Mouse (Mus musculus): ENCODE data around the gene Gtf2f2. TPM values are rescaled to one million over a fixed set of nuclear protein-coding genes. Genes with fewer than 3 reads are reported as not detected.
"Not testable (repeated sequence)": the region's sequence is repeated elsewhere in the genome, so short reads cannot be mapped to it uniquely, and the experiment has no call there.

Gene Gtf2f2
- total RNA-seq, 2 experiments from 2014 or later, result 22.5 to 23.0 TPM

DNA sequence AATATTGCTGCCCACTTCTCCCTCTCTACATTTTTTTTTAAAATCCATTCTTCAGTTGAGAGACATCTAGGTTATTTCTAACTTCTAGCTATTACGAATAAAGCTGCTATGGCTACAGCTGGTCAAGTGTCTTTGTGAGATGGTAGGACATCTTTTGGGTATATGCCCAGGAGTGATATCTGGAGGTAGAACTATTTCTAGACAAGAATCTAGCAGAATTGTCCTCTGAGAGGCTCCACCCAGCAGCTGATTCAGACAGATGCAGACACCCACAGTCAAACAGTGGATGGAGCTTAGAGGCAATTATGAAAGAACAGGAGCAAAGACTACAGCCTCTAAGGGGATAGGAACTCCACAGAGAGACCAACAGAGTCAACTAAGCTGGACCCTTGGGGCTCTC is 69.2 kb downstream of the Gtf2f2 start:
- intact Hi-C loops (cut with DNase I), result no loop called here
- no peak for DNase-seq (ENCODE audit: extremely low spot score in 1 of 2, low spot score in 2 of 2)

DNA sequence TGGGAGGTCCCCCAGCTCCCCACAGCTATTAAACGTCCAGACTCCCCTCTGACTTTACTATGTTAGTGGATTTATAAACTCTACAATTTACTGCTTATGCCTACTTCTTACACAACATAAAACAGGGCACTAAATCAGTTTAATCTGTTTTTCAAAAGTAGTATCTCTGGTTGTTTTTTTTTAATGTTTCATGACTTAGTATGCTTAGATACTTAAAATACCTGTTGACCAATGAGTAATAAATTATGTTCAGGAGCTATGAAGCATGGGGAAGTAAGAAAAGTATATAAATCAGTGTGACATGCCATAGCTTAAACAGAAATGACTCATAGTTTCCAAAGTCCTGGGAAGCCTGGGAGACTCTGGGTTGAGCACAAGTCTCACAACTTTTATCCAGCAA is 73.0 kb downstream of the Gtf2f2 start:
- DNase-seq (ENCODE audit: extremely low spot score in 1 of 2, low spot score in 2 of 2), result no peak
- intact Hi-C loops (cut with DNase I), result no loop called here

DNA sequence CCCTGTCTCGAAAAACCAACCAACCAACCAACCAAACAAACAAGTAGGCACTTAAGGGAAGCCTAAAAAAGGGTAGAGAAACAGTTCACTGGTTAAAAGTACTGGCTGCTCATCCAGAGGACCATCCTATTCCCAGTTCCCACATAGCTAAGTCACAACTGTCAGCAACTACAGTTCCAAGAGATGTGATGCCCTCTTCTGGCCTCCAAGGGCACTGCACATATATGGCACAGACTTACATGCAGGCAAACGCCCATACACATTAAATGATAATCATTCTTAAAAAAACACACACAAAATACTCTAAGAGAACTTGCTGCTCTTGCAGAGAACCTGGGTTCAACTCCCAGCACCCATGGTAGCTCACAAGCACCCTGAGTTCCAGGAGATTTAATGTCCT is 76.3 kb downstream of the Gtf2f2 start:
- DNase-seq (ENCODE audit: extremely low spot score in 1 of 2, low spot score in 2 of 2), result no peak
- intact Hi-C loops (cut with DNase I), result no loop called here

DNA sequence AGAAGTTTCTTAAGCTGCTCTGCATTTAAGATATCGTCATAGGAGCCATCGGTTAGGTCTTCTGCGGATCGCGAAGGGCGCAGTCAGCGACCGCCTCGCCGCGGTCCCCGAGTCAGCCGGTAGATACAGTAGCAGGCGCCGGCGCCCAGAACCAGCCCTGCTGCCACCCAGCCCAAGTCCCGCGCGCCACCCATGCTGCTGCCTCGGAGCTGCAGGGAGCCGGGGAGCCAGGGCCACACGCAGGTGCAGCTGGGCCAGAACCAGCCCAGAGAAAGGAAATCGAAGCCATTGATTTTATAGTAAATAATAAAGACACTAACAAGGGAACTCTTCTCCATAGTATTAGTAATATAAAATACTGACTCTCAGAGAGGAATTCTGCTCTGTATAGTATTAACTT is 79.4 kb downstream of the Gtf2f2 start:
- intact Hi-C loops (cut with DNase I), result no loop called here
- DNase-seq (ENCODE audit: extremely low spot score in 1 of 2, low spot score in 2 of 2), result no peak

DNA sequence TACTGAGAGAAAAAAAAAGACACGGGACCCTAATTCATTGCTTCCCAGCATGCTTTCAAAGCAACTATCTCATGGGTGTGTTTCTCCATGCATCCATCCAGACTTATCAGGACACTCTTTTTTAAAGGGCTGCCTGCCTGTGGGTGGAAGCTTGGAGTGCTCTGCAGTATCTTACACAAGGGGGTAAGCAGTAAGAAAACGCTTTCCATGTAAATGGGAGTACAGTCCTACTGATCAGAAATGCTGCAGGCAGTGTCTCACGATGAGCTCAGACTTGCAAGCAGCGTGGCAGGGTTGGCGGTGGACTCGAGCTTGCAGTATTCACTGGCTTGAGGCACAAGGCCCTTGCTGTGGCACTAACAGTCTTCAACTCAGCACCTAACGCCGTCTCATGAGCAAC is 81.0 kb downstream of the Gtf2f2 start:
- DNase-seq (ENCODE audit: extremely low spot score in 1 of 2, low spot score in 2 of 2); intact Hi-C loops (cut with DNase I): not testable (repeated sequence)

DNA sequence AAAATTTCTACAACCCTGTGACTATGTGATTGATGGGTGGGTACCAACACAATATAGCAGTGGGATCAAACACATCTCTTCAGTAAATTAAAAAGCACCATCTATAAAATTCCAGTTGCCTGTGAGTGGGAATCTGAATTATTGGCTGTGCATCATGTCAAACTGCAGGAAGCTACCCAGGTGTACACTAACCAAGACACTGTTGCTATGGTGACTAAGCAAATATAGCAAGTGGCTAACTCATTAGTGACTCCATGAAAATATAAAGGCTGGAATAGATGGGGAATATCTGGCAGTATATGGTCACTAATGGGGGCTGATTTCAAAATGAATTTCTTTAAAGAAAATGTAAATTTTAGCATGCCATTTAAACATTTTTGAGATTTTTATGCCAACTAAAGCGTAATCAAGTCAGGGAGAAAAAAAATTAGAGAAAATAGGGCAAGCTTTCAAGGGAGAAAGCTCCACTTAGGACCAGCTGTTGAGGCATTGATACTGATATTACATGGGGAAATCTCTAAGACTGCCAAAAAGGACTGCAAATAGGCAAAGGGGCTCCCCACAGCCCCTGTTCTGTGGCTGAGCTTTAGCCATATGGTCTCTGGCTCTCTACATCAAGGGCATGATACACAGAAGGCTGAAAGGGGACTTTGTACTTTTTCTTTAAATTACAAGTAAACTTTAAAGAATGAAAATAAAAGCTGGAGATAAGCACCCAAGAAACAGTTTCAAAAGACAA is 87.2 kb downstream of the Gtf2f2 start:
- no peak for DNase-seq (ENCODE audit: extremely low spot score in 1 of 2, low spot score in 2 of 2)
- intact Hi-C loops (cut with DNase I), result no loop called here

DNA sequence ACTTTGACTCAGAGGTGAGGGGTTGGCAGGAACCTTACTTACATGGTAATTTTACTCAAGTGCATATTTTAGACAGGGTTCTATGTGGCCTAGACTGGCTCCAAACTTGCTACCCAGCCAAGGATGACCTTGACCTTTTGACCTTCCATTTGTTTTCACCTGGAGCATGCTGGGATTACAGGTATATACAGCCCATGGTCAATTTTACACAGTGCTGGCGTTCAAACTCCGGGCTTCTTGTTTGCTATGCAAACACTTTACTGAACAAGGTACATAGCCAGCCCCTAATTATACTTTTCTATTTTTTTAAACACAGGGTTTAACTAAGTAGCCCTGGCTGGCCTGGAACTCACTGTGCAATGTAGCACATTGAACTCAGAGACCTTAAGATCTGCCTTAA is 98.0 kb downstream of the Gtf2f2 start:
- no peak for DNase-seq (ENCODE audit: extremely low spot score in 1 of 2, low spot score in 2 of 2)
- intact Hi-C loops (cut with DNase I), result no loop called here

DNA sequence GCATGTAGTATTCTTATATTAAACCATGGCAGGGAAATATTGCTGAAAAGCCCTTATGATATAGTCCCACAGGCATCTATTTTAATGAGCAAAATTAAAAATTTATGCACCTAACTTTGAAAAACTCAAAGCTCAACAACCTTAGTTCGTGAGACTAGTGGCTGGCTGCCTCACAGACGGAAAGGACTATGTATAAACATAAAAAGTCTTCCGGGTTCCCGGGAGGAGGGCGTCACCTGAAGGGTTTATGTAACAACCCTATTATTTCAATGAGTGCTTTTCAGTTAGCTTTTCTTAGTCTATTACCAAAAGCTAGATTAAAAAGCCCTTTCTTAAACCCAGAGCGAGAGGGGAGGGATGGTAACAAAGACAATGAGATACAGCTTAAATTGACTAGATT is 98.7 kb downstream of the Gtf2f2 start:
- intact Hi-C loops (cut with DNase I), result no loop called here
- DNase-seq (ENCODE audit: extremely low spot score in 1 of 2, low spot score in 2 of 2), result peak in 1 of 2 experiments; percentile 28

DNA sequence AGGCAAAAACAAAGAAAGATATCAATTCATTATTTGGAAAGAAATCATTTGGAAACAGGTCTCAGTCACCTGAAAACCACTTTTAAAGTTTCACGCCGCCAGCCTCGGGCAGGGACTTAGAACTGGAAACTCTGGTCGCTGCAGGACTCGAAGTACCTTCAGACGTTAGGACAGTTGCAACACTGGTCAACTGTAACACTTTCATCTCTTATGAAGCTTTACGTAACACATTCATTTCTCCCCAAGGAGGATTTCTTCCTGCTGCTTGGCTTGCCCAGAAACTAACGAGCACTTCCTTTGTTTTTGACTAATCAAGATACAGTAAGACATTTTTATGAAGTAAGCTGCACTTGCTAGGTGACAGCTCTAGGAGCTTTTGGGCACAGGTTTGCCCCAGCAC is 103.7 kb downstream of the Gtf2f2 start:
- no peak for DNase-seq (ENCODE audit: extremely low spot score in 1 of 2, low spot score in 2 of 2)
- intact Hi-C loops (cut with DNase I), result no loop called here

DNA sequence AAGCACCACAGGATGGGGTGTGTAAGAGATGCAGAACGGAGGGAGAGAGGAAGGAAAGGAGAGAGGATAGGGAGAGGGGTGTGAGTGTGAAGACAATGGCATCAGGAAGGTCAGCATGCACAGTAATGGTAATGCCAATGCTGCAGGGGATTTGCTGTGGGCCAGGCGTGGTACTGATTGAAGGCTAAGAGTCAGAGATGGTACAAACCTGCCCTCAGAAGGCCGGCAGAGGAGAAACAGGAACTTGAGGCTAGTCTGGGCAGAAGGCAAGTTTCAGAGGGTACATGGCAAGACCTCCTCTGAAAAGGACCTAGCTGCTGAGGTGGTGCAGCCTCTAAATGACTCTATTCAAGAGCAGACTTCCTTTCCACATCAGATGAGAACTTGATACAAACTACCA is 105.7 kb downstream of the Gtf2f2 start:
- DNase-seq (ENCODE audit: extremely low spot score in 1 of 2, low spot score in 2 of 2), result no peak
- intact Hi-C loops (cut with DNase I), result loop anchor here (5.0 kb wide), 1 partner anchor 57 kb away; no protein-coding TSS in a partner anchor

DNA sequence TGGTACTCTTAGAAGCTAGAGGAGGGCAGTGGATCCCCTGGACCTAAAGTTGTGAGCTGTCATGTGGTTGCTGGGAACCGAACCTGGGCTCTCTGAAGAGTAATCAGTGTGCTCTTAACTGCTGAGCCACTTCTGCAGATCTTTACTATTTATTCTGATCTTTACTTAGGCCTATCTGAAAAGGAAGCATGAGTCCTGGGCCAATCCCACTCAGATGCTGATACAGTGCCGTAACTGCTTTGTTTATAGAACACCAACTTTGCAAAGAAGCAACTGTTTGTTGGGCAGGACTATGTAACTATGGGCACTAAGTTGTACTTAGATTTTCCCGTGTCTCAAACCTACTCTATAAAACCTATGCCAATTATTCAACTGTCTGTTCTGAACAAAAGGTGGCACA is 107.5 kb downstream of the Gtf2f2 start:
- intact Hi-C loops (cut with DNase I), result loop anchor here (5.0 kb wide), 1 partner anchor 59 kb away; no protein-coding TSS in a partner anchor

DNA sequence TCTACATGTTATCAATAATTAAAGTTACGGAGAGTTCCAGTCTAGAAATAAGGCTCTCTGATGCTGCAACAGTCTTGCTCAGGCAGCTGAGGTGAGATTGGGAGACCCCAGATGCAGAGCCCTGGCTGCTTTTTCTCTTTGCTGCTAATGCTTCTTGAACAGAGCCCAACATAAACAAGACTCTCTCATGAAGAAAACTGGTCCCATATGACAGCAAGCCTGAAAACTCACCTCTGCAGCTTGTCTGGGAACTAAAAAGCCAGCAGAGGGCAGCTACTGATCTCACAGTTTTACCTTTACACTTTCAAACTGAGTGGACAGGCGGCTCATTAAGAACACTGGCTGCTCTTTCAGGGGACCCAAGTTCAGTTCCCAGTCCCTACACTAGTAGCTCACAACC is 108.7 kb downstream of the Gtf2f2 start:
- intact Hi-C loops (cut with DNase I), result loop anchor here (5.0 kb wide), 1 partner anchor 60 kb away; no protein-coding TSS in a partner anchor

More for the DNA sequence above, 107.5 kb downstream of the Gtf2f2 start:
- DNase-seq (ENCODE audit: extremely low spot score in 1 of 2, low spot score in 2 of 2), result no peak

DNA sequence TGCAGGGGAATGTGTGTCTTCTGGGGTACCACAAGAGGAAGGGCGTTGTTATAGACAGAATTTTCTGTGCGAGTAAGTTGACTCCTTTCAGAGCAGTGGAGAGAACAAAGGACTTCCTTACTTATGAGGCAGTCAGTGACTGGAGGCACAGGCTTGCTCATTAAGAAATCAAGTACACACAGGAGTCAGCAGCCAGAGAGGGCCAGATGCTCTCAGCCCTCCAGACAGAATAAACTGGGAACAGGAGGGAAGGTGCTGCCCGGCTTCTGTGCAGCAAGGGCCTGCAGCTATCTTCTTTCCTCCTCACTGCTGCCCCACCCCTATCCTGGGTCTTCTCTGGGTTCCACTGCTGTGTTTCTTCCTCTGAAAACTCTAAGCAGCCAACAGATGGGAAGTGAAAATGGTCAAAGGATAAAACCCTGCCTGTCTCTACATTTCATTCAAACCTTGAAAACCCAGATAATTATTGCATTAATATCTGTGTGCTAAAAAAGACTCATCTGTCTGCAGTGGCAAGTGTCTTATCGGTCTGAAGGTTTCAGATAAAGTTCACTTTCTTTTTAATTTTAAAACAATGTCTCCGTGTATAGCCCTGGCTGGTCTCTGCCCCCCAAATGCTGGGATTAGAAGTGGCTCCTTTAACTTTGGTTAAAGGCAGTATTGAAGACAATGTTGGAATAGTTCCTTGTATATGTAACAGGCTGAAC is 109.7 kb downstream of the Gtf2f2 start:
- intact Hi-C loops (cut with DNase I), result loop anchor here (5.0 kb wide), 1 partner anchor 61 kb away; no protein-coding TSS in a partner anchor

More for the DNA sequence above, 108.7 kb downstream of the Gtf2f2 start:
- DNase-seq (ENCODE audit: extremely low spot score in 1 of 2, low spot score in 2 of 2), result no peak

DNA sequence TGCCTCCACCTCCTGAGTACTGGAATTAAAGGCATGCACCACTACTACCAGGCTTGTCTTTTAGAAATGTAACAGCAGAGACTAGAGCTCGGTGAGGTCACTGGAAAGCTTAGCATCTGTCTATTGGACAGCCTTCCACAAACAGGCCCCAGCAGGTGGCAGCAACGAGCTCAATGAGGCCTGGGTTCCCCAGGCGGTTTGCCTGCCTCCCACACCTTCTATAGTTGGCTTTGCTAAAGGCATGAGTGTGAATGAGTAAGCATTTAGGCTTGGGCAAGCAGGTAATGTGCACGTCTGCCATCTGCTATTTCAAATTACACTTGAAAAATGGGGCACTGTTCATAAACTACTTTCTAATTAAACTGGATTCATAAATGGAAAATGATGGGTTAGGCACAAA is 111.1 kb downstream of the Gtf2f2 start:
- intact Hi-C loops (cut with DNase I), result no loop called here

More for the DNA sequence above, 109.7 kb downstream of the Gtf2f2 start:
- DNase-seq (ENCODE audit: extremely low spot score in 1 of 2, low spot score in 2 of 2), result no peak

DNA sequence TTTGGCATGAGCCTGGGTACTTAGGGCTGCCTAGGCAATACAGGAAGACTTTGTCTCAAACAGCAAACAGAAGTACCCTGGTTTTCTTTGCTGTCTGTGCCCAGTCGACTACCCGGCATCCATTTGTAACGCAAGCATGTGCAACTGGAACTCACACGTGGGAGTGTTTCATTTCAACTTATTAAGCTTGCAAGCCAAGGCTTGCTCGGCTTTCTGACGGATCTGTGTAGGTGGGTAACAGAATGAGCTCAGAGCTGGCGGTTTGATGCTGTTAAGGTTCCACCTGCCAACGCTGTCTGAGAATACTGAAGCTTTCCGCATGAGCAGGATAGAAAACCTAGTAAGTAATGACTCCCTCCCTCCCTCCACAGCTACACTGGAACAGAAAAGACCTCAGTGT is 118.5 kb downstream of the Gtf2f2 start:
- intact Hi-C loops (cut with DNase I), result no loop called here
- peak; percentile 41 to 81 for DNase-seq (ENCODE audit: extremely low spot score in 1 of 2, low spot score in 2 of 2)

More for the DNA sequence above, 111.1 kb downstream of the Gtf2f2 start:
- peak; percentile 73 to 89 for DNase-seq (ENCODE audit: extremely low spot score in 1 of 2, low spot score in 2 of 2)

DNA sequence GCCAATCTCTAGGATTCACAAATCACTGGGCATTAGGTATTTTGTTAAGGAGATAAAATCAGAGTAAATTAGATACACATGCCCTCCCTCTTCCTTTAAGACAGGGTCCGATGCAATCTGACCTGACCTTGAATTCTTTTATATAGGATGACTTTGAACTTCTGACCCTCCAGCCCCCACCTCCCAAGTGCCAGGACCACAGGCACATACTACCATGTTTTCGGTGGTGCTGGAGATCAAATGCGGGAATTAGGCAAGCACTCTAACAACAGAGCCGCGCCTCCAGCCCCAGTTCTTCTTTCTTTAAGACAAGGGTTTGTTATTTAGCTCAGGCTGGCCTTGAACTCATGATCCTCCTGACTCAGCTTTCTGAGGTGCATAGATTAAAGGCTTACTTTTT is 126.8 kb downstream of the Gtf2f2 start:
- intact Hi-C loops (cut with DNase I), result no loop called here
- DNase-seq (ENCODE audit: extremely low spot score in 1 of 2, low spot score in 2 of 2), result no peak

DNA sequence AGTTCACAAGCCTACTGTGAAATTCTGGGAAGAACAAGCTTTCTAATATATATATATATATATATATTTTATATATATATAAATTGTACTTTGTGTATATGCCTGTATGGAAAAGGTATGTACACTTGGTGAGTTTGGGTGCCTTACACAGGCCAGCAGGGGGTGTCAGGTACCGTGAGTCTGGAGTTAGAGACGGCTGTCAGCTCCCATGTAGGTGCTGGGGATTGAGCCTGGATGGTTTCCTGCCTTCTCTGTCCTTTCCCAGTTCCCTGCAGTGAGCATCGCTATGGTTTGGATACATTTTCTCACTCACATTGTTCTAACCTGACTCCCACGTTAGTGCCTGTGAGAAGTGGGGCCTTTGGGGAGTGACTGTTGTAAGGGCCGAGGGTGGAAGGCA is 127.3 kb downstream of the Gtf2f2 start:
- intact Hi-C loops (cut with DNase I), result no loop called here
- DNase-seq (ENCODE audit: extremely low spot score in 1 of 2, low spot score in 2 of 2), result no peak

DNA sequence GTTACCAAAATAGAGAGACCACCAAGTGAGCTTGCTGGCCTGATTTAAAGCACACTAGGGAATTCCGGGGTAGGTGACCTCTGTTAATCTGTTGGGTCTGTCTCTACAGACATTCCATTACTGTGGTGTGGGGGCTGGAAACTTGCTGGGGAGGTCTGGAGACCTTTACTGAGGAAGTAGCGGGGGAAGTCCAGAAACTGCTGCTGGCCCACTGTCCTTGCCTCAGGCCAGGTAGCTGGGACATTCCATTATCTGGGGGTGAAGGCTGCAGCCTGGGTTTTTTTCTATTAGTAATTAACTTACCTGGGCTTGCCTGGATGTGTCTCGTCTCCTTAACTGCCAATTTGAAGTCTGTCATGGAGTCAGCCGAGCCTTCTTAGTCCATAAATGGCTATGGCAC is 128.8 kb downstream of the Gtf2f2 start:
- DNase-seq (ENCODE audit: extremely low spot score in 1 of 2, low spot score in 2 of 2), result no peak
- intact Hi-C loops (cut with DNase I), result no loop called here

DNA sequence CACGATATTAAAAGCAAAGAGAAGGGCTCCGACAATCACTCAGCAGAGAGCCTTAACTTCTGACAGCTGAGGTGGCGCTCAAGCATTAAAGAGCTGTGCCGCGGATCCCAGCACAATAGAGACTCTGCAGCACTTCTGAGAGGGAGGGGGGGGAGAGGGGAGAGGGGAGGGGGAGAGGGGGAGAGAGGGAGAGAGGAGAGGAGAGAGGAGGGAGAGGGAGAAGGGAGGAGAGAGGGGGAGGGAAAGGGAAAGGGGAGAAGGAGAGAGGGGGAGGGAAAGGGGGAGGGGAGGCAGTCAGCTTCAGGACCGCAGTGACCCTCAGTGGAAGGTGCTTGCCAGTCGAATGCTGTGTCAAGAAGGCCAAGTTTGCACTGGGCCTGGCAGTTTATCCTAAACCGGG is 131.7 kb downstream of the Gtf2f2 start:
- no peak for DNase-seq (ENCODE audit: extremely low spot score in 1 of 2, low spot score in 2 of 2)
- intact Hi-C loops (cut with DNase I), result loop anchor here (5.0 kb wide), 1 partner anchor 83 kb away; no protein-coding TSS in a partner anchor

DNA sequence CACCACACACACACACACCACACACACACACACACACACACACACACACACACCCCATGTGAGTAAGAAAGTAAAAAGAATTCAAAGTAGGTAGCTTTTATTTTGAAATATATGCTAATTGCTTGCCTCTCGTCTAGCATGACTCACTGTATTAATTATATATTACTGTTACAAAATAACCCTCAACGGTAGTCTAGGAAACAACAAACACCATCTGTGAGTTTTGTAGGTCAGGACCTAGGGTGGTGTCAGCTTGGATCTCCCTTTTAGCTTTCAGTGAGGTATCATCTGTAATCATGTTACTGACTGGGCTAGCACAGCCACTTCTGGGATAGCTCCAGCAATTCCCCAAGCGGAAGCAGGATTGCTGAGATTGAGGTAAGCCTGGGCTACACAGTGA is 133.4 kb downstream of the Gtf2f2 start:
- DNase-seq (ENCODE audit: extremely low spot score in 1 of 2, low spot score in 2 of 2), result no peak
- intact Hi-C loops (cut with DNase I), result loop anchor here (5.0 kb wide), 1 partner anchor 85 kb away; no protein-coding TSS in a partner anchor
